Mouse (Mus musculus): ENCODE data around the gene Ric3. TPM values are rescaled to one million over a fixed set of nuclear protein-coding genes. Genes with fewer than 3 reads are reported as not detected.
A peak's percentile ranks its signal among the peaks of the same experiment; 100 is the strongest.
"Not testable (repeated sequence)": the region's sequence is repeated elsewhere in the genome, so short reads cannot be mapped to it uniquely, and the experiment has no call there.

The Ric3 gene
- 19.8 and 23.4 TPM in 2 replicates for polyA plus RNA-seq (2016; fragmentation: Nextera tagmentation; extraction: Ambion mirVana)

- H3K4me3 ChIP-seq = peak within 1 kb of the TSS; percentile 75
- no peaks in the 10 kb centered on the region for H3K9me3 ChIP-seq (replicated peaks)
- H3K4me1 ChIP-seq = peaks cover 18% of the 10 kb centered on the region
- peak; percentile 79 for DNase-seq (ENCODE audit: low spot score)
- peak within 1 kb of the TSS; percentile 87 for H3K27ac ChIP-seq (replicated peaks)
- peaks cover 9% of the 10 kb centered on the region; the same call in 1 of the 2 replicates for H3K27me3 ChIP-seq (ENCODE audit: low read depth, poor library complexity, severe bottlenecking)
- H3K36me3 ChIP-seq = no peaks in the 10 kb centered on the region
- WGBS = 4% methylated on average over 50 of the region's 50 CpGs
Observed at GRCm38 (mm10) chr7:109083113-109083812, at the start of gene Ric3. TSS of gene Ric3 (minus strand) at chr7:109083331.

GRCm38 (mm10) chr7:109131565-109131964 is 48.4 kb upstream of the Ric3 start:
- Histone ChIP-seq H3K27ac (replicated peaks) (no peak overlapping the region), H3K27me3 (ENCODE audit: low read depth, poor library complexity, severe bottlenecking) (no peaks in the 10 kb centered on the region), H3K36me3 (peaks cover 8% of the 10 kb centered on the region; the same call in 1 of the 2 replicates), H3K4me1 (no peaks in the 10 kb centered on the region), H3K9me3 (replicated peaks) (no peaks in the 10 kb centered on the region), H3K4me3 (no peak overlapping the region)
- WGBS = 80% methylated on average over 2 of the region's 2 CpGs
- no peak for DNase-seq (ENCODE audit: low spot score)

DNA sequence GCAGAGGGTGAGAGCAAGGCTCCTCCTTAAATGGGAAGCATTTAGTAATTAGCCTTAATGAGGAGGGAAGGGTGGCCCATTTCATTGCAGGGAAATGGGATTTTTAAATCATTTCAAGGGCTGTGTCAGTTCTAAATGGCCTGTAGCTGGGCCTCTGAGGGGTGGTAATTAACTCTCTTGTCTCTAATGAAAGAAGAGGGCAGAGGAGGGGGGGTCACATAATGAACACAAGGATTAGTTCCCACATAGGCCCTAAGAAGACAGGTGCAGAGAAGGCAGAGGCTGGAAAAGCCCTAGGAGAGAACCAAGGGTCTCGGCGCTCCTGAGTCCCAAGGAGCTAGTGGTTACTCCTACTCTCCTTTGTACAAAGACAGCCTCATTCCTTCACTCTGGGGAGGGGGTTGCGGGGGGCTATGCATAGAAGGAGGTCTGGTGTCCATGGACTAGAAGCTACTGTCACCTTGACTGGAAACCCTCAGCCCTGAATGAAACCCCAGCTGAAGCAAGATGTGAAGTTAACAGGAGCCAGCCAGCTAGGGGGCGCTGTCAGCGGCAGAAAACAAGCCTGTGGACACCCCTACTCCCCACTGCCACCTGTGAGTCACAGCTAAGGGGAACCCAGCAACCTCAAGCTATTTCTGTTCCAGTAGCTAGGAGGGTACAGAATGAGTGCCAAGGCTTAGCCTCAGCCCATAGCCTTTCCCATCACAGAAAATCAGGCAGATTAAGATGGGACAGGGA is 47.0 kb upstream of the Ric3 start:
- Histone ChIP-seq H3K27ac (replicated peaks) (no peak overlapping the region), H3K36me3 (no peaks in the 10 kb centered on the region), H3K27me3 (ENCODE audit: low read depth, poor library complexity, severe bottlenecking) (no peaks in the 10 kb centered on the region), H3K9me3 (replicated peaks) (no peaks in the 10 kb centered on the region), H3K4me1 (no peaks in the 10 kb centered on the region), H3K4me3 (no peak overlapping the region)
- 77% methylated on average over 5 of the region's 5 CpGs for WGBS
- no peak for DNase-seq (ENCODE audit: low spot score)

- no peak for DNase-seq (ENCODE audit: low spot score)
- Histone ChIP-seq H3K4me3 (no peak overlapping the region), H3K4me1 (no peaks in the 10 kb centered on the region), H3K36me3 (no peaks in the 10 kb centered on the region), H3K9me3 (replicated peaks) (no peaks in the 10 kb centered on the region), H3K27ac (replicated peaks) (no peak overlapping the region), H3K27me3 (ENCODE audit: low read depth, poor library complexity, severe bottlenecking) (no peaks in the 10 kb centered on the region)
Observed at GRCm38 (mm10) chr7:109129442-109129841, 46.3 kb upstream of the Ric3 start.

DNA sequence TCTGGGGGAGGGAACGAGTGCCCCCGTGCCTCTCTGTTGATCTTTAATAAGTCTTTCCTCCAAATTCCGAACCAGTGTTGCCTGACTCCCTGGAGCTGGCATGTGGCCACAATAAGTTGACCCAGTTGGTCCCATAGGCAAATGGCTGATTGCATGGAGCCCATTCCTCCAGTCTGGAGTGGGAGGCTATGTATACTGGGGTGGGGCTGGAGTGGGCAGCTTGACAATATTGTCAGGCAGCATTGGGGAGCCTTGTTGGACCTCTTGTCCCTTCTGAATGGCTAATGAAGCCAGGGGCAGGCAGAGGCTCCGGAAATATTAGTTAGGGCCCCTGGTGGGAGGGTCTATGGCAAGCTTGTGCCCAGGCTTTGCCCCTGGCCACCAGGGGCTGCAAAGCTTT is 32.8 kb upstream of the Ric3 start:
- peaks cover 21% of the 10 kb centered on the region for H3K4me1 ChIP-seq
- 68% methylated on average over 4 of the region's 4 CpGs for WGBS
- H3K9me3 ChIP-seq (replicated peaks) = no peaks in the 10 kb centered on the region
- H3K27ac ChIP-seq (replicated peaks) = peak overlapping the region; percentile 87
- no peaks in the 10 kb centered on the region for H3K36me3 ChIP-seq
- DNase-seq (ENCODE audit: low spot score) = no peak
- no peaks in the 10 kb centered on the region for H3K27me3 ChIP-seq (ENCODE audit: low read depth, poor library complexity, severe bottlenecking)
- H3K4me3 ChIP-seq = no peak overlapping the region

- peak overlapping the region; percentile 87 for H3K27ac ChIP-seq (replicated peaks)
- DNase-seq (ENCODE audit: low spot score); H3K27me3 ChIP-seq (ENCODE audit: low read depth, poor library complexity, severe bottlenecking); H3K9me3 ChIP-seq (replicated peaks); H3K4me3 ChIP-seq; H3K36me3 ChIP-seq: not testable (repeated sequence)
- 43% methylated on average over 1 of the region's 4 CpGs for WGBS
- peaks cover 21% of the 10 kb centered on the region for H3K4me1 ChIP-seq
Observed at GRCm38 (mm10) chr7:109115488-109115887, 32.4 kb upstream of the Ric3 start.

DNA sequence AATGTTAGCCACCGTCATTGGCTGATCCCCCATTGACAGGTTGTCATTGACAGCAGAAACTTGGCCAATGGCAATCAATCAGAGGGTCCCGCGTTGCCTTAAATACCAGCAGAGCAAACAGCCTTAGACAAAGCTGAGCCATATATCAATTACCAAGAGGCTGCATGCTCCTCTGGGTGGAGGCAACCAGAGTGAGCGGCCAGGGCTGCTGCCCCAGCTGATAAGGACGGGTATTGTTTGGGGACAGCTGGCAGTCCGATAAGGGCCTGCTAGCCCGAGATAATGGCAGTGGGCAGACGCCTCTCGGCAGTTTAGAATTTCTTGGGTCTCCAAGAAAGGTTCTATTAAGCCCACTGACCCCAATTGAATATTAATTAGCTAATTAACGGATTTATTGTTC is 31.8 kb upstream of the Ric3 start:
- peaks cover 21% of the 10 kb centered on the region for H3K4me1 ChIP-seq
- peak overlapping the region; percentile 74 for H3K27ac ChIP-seq (replicated peaks)
- H3K4me3 ChIP-seq = no peak overlapping the region
- no peaks in the 10 kb centered on the region for H3K9me3 ChIP-seq (replicated peaks)
- 46% methylated on average over 10 of the region's 10 CpGs for WGBS
- H3K27me3 ChIP-seq (ENCODE audit: low read depth, poor library complexity, severe bottlenecking) = no peaks in the 10 kb centered on the region
- DNase-seq (ENCODE audit: low spot score) = peak; percentile 44
- no peaks in the 10 kb centered on the region for H3K36me3 ChIP-seq

DNA sequence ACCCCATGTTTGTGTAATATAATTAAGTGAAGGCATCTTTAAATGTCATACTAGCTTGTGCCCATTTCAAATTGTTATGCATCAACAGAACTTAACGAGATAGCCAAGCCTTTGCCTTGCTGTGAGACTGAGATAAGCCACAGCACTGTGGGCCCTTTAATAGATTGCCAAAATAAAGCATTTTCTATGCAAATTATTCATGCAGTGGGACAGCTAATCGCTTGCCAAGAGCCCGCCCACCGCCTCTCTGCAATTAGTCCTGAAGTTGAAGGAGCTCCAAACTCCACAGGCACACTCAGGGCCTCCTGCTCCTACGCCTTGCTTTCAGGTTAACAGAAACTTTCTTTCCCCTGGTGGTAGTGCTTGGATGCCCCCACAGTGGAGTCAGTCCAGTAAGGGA is 27.9 kb upstream of the Ric3 start:
- H3K4me3 ChIP-seq = no peak overlapping the region
- WGBS = 82% methylated on average over 5 of the region's 5 CpGs
- peaks cover 16% of the 10 kb centered on the region for H3K4me1 ChIP-seq
- H3K27ac ChIP-seq (replicated peaks) = no peak overlapping the region; the same call in 1 of the 2 replicates
- no peaks in the 10 kb centered on the region for H3K9me3 ChIP-seq (replicated peaks)
- H3K36me3 ChIP-seq = no peaks in the 10 kb centered on the region
- no peak for DNase-seq (ENCODE audit: low spot score)
- H3K27me3 ChIP-seq (ENCODE audit: low read depth, poor library complexity, severe bottlenecking) = no peaks in the 10 kb centered on the region

GRCm38 (mm10) chr7:109104894-109105293 is 21.8 kb upstream of the Ric3 start:
- no peaks in the 10 kb centered on the region for H3K4me1 ChIP-seq

DNA sequence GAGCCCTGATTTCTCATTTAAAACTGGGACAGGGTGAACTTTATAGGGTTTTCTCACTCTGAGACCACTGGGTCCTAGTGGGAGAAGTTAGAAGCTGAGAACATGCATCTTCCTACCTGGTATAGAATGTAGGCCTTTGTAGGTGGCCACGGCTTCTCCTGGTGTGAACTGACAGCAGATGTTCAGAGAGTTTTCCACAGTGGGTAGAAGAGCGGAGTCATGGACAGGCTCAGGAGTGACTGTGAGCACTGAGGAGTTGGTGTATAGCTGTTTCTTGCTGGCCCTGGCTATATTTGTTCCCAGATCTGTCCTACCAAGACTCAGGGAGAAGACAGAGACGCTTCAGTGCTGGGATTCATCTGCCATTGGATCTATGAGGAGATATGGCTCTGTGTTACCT is 18.0 kb upstream of the Ric3 start:
- no peak overlapping the region for H3K4me3 ChIP-seq
- no peak for DNase-seq (ENCODE audit: low spot score)
- H3K9me3 ChIP-seq (replicated peaks) = no peaks in the 10 kb centered on the region
- H3K27ac ChIP-seq (replicated peaks) = no peak overlapping the region
- no peaks in the 10 kb centered on the region for H3K27me3 ChIP-seq (ENCODE audit: low read depth, poor library complexity, severe bottlenecking)
- H3K36me3 ChIP-seq = no peaks in the 10 kb centered on the region
- H3K4me1 ChIP-seq = peaks cover 6% of the 10 kb centered on the region
- 88% methylated on average over 3 of the region's 3 CpGs for whole genome bisulfite sequencing

More at GRCm38 (mm10) chr7:109104894-109105293, 21.8 kb upstream of the Ric3 start:
- 74% methylated on average over 1 of the region's 1 CpGs for WGBS
- no peak overlapping the region for H3K27ac ChIP-seq (replicated peaks)
- no peaks in the 10 kb centered on the region for H3K27me3 ChIP-seq (ENCODE audit: low read depth, poor library complexity, severe bottlenecking)
- no peak for DNase-seq (ENCODE audit: low spot score)
- H3K4me3 ChIP-seq = no peak overlapping the region
- no peaks in the 10 kb centered on the region for H3K36me3 ChIP-seq
- no peaks in the 10 kb centered on the region for H3K9me3 ChIP-seq (replicated peaks)

DNA sequence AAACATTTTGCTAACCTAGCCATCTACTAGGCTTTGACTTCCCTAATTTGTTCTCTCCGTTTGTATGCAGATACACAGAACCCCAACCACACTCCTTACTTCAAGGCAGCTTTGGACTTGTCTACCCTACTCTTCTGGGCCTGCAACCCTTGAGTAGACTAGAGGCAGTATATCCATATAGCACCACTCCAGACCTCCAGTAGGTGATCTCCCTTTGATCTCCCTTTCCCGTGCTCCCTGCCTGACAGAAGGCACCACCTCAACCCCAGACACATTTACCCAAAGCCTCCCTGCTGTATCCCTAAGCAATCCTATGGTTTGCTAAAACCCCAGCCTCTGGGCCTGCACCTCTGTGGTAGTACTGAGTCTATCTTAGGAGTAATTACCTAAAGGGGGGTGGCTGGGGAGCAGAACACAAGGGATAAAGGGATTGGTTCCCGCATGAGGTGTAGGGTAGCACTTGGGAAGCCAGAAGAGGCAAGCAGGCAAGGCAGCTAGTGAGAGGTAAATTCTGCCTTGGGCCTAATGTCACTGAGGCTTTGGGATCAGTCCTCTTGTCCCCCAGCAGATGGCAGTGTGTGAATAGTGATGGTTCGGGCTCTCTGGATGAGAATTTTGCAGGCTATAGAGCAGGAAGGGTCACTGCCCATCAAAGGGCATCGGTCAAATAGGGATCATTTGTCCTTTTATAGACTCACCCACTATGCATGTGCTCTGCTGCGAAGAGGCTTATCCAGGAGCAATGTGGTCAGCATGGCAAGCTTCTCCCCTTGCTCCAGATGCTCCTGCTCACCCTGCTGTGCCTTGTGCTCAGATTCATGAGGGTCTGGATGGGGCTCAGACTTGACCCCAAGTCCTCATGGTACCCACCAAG is 15.3 kb upstream of the Ric3 start:
- no peaks in the 10 kb centered on the region for H3K36me3 ChIP-seq
- H3K4me1 ChIP-seq = peaks cover 6% of the 10 kb centered on the region
- DNase-seq (ENCODE audit: low spot score) = peak; percentile 65
- WGBS = 28% methylated on average over 6 of the region's 6 CpGs
- H3K9me3 ChIP-seq (replicated peaks) = no peaks in the 10 kb centered on the region
- H3K27me3 ChIP-seq (ENCODE audit: low read depth, poor library complexity, severe bottlenecking) = no peaks in the 10 kb centered on the region
- H3K27ac ChIP-seq (replicated peaks) = 0 out of 2 replicates have a peak overlapping the region, but pooled peaks have one; percentile 33
- H3K4me3 ChIP-seq = no peak overlapping the region

DNA sequence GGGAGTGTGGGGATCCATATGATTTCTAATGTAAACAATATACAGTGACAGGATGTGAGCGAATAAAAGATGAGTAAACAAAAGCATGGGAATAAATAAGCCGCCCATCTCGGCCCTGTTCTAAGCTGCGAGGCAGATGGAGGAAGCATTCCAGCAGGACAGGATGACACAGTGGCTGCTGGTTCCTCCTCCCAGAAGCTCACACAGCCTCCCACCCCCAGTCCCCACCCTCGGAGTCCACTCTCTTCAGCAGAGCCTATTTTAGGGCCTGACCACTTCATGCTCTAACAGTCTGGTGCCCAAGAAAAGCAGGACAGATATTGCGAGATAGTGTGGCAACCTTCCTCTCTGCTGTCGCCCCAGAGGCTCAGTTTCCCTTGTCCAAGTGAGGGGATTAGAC is 14.1 kb upstream of the Ric3 start:
- H3K27ac ChIP-seq (replicated peaks) = no peak overlapping the region
- H3K4me1 ChIP-seq = peaks cover 6% of the 10 kb centered on the region
- no peaks in the 10 kb centered on the region for H3K27me3 ChIP-seq (ENCODE audit: low read depth, poor library complexity, severe bottlenecking)
- 71% methylated on average over 7 of the region's 7 CpGs for WGBS
- no peak for DNase-seq (ENCODE audit: low spot score)
- no peaks in the 10 kb centered on the region for H3K36me3 ChIP-seq
- H3K9me3 ChIP-seq (replicated peaks) = no peaks in the 10 kb centered on the region
- H3K4me3 ChIP-seq = no peak overlapping the region
